Mouse (Mus musculus): ENCODE measurements around the gene Prune1.

DNA sequence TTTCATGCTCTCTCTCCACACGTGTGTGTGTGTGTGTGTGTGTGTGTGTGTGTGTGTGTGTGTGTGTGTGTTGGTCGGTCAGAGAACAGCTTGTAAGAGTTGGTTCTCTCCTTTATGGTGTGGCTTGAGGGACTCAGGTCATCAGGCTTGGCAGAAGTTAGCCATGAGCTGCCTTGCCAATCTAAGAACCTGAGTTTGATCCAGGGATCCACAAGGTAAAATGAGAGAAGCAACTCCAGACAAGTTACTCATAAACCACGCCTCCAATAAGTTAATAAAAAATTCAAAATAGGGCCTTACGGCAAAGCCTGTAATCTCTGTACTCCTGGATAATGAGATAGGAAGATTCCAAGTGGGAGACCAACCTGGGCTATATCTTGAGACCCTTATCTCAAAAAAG is 73.6 kb downstream of the Prune1 start:
- TF ChIP-seq CTCF (IDR thresholded peaks at IDR 0.05; ENCODE audit: extremely low read depth, insufficient read depth, low read length) (no peak), POLR2A (IDR thresholded peaks at IDR 0.05; ENCODE audit: extremely low read depth, insufficient read depth, low read length) (no peak)

All from cortical plate, adult 2 months (tissue).